Mouse (Mus musculus) NIH3T3 (cell line): ENCODE measurements around the gene Uhrf1bp1.

Source experiments
- DNase-seq: peaks from one replicate; pipeline ENCODE4 v3.0.0-alpha.2; 2012; ENCODE audit warnings: low read depth

Uhrf1bp1 gene

GRCm38 (mm10) chr17:27909622-27910500 lies 53.6 kb downstream of the Uhrf1bp1 start, which contains the start of gene Taf11:
TSS of gene Taf11 (minus strand) at chr17:27909844.
- peak; percentile 36 for DNase-seq

GRCm38 (mm10) chr17:27911371-27911770 lies 55.1 kb downstream of the Uhrf1bp1 start:
- DNase-seq, result no peak

- DNase-seq, result no peak
Observed at GRCm38 (mm10) chr17:27914742-27915141, 58.5 kb downstream of the Uhrf1bp1 start.

- no peak for DNase-seq
Observed at GRCm38 (mm10) chr17:27916366-27916765, 60.1 kb downstream of the Uhrf1bp1 start.

GRCm38 (mm10) chr17:27920676-27921075 lies 64.4 kb downstream of the Uhrf1bp1 start:
- no peak for DNase-seq

- DNase-seq, result no peak
Observed at GRCm38 (mm10) chr17:27922174-27922712, 66.0 kb downstream of the Uhrf1bp1 start.

- peak; percentile 50 for DNase-seq
Observed at GRCm38 (mm10) chr17:27925054-27925453, 68.8 kb downstream of the Uhrf1bp1 start.

GRCm38 (mm10) chr17:27925504-27925903 lies 69.3 kb downstream of the Uhrf1bp1 start:
- DNase-seq, result no peak

GRCm38 (mm10) chr17:27930291-27930690 lies 74.0 kb downstream of the Uhrf1bp1 start:
- no peak for DNase-seq

GRCm38 (mm10) chr17:27931826-27932225 lies 75.6 kb downstream of the Uhrf1bp1 start:
- DNase-seq, result peak; percentile 58

- peak; percentile 65 for DNase-seq
Observed at GRCm38 (mm10) chr17:27934136-27934910, 78.1 kb downstream of the Uhrf1bp1 start.

GRCm38 (mm10) chr17:27935091-27935490 lies 78.8 kb downstream of the Uhrf1bp1 start:
- DNase-seq, result no peak

GRCm38 (mm10) chr17:27937054-27937615 lies 80.9 kb downstream of the Uhrf1bp1 start:
- DNase-seq, result peak; percentile 72

- no peak for DNase-seq
Observed at GRCm38 (mm10) chr17:27938121-27938754, 82.0 kb downstream of the Uhrf1bp1 start.

GRCm38 (mm10) chr17:27939028-27939427 lies 82.8 kb downstream of the Uhrf1bp1 start:
- DNase-seq, result peak; percentile 40

- no peak for DNase-seq
Observed at GRCm38 (mm10) chr17:27940352-27940751, 84.1 kb downstream of the Uhrf1bp1 start.

GRCm38 (mm10) chr17:27941178-27941577 lies 84.9 kb downstream of the Uhrf1bp1 start:
- no peak for DNase-seq

GRCm38 (mm10) chr17:27941698-27942097 lies 85.5 kb downstream of the Uhrf1bp1 start:
- no peak for DNase-seq

- no peak for DNase-seq
Observed at GRCm38 (mm10) chr17:27942131-27942530, 85.9 kb downstream of the Uhrf1bp1 start.

GRCm38 (mm10) chr17:27945546-27946216 lies 89.4 kb downstream of the Uhrf1bp1 start:
- peak; percentile 94 for DNase-seq

- DNase-seq, result no peak
Observed at GRCm38 (mm10) chr17:27946371-27946770, 90.1 kb downstream of the Uhrf1bp1 start.
